Mouse (Mus musculus) G1E (cell line): ENCODE results near the gene Lmbr1l. TPM values are rescaled to one million over a fixed set of nuclear protein-coding genes. Genes with fewer than 3 reads are reported as not detected.

Experiments
- ATAC-seq: 2 replicates; pipeline ENCODE4 v1.8.0; 2016; ENCODE audit warnings: mild to moderate bottlenecking; ENCODE audit not compliant: insufficient number of reproducible peaks, poor library complexity, low FRiP score, severe bottlenecking; ENCODE audit errors: extremely low read depth
- DNase-seq: peaks from one replicate; pipeline ENCODE4 v3.0.0; 2012; ENCODE audit warnings: low spot score
- H3K27me3 ChIP-seq: 2 replicates; pipeline ENCODE4 v1.6.1; 2012; ENCODE audit warnings: mild to moderate bottlenecking, low read length, inconsistent platforms; ENCODE audit not compliant: insufficient read depth
- H3K36me3 ChIP-seq: replicated peaks from 2 replicates; pipeline ENCODE3; 2012; ENCODE audit warnings: mild to moderate bottlenecking, inconsistent platforms
- H3K4me1 ChIP-seq: 2 replicates; pipeline ENCODE4 v1.6.1; 2012; ENCODE audit warnings: low read depth, low read length, inconsistent platforms, mixed read lengths; ENCODE audit not compliant: insufficient read depth
- H3K4me3 ChIP-seq: 2 replicates; pipeline ENCODE4 v1.5.1; 2012; ENCODE audit warnings: low read depth, mild to moderate bottlenecking, inconsistent platforms, low read length, moderate library complexity, mixed read lengths
- H3K9me3 ChIP-seq: replicated peaks from 2 replicates; pipeline ENCODE4 v1.6.1; 2012; ENCODE audit warnings: inconsistent platforms
- CTCF ChIP-seq: IDR thresholded peaks from 2 replicates; pipeline ENCODE4 v1.5.1; 2012; ENCODE audit warnings: low read depth, low read length, inconsistent platforms, mixed read lengths
- GATA1 ChIP-seq: IDR thresholded peaks from 2 replicates; pipeline ENCODE4 v1.6.1; 2012; ENCODE audit warnings: borderline replicate concordance, low read length, inconsistent platforms, mixed read lengths
- GATA2 ChIP-seq: IDR thresholded peaks from 2 replicates; pipeline ENCODE4 v1.6.1; 2012; ENCODE audit warnings: low read depth, low read length, inconsistent platforms, borderline replicate concordance
- POLR2AphosphoS5 ChIP-seq: IDR thresholded peaks from 2 replicates; pipeline ENCODE4 v1.6.1; 2012; ENCODE audit warnings: low read depth, low read length, inconsistent platforms; ENCODE audit not compliant: insufficient replicate concordance
- TAL1 ChIP-seq: conservative IDR thresholded peaks from 2 replicates; pipeline ENCODE4 v1.6.1; 2012; ENCODE audit warnings: low read depth, low read length, inconsistent platforms, mixed read lengths
- polyA plus RNA-seq: library from polyadenylated mRNA; stranded (reverse); fragments of >175 nt; gene quantifications from 2 replicates; pipeline ENCODE4 v1.2.3, GENCODE M21; 2012
- total RNA-seq, 2 experiments: library from RNA; stranded (forward) in 1 of 2; stranded (reverse) in 1 of 2; fragments of 200-1000 nt in 1 of 2; fragments of >200 nt in 1 of 2; fragmentation: Nextera tagmentation in 1 of 2; gene quantifications; 2 replicates each; pipeline ENCODE4 v1.2.3; 2014 to 2017

Gene Lmbr1l
- total and polyA plus RNA-seq, 3 experiments = 4.5 to 17.1 (median 9.6) TPM

GRCm38 (mm10) chr15:98949607-98949892 lies 31.5 kb upstream of the Lmbr1l start:
- H3K27me3 ChIP-seq = peaks cover 10% of the 10 kb centered on the region; the same call in 1 of the 2 replicates
- no peak overlapping the region for H3K4me3 ChIP-seq
- H3K4me1 ChIP-seq = peaks cover 17% of the 10 kb centered on the region
- H3K36me3 ChIP-seq = no peaks in the 10 kb centered on the region
- no peak for DNase-seq
- ATAC-seq = no peak
- H3K9me3 ChIP-seq = no peaks in the 10 kb centered on the region
- TF ChIP-seq GATA2 (no peak), TAL1 (no peak), GATA1 (no peak), POLR2AphosphoS5 (no peak), CTCF (no peak)

GRCm38 (mm10) chr15:98948857-98949606 lies 31.0 kb upstream of the Lmbr1l start:
- no peak for DNase-seq
- H3K9me3 ChIP-seq = no peaks in the 10 kb centered on the region
- no peak overlapping the region for H3K4me3 ChIP-seq
- H3K27me3 ChIP-seq = peaks cover 10% of the 10 kb centered on the region; the same call in 1 of the 2 replicates
- H3K36me3 ChIP-seq = no peaks in the 10 kb centered on the region
- peaks cover 17% of the 10 kb centered on the region for H3K4me1 ChIP-seq
- no peak for ATAC-seq
- TF ChIP-seq TAL1 = no peak
- no peak for TF ChIP-seq POLR2AphosphoS5

- H3K9me3 ChIP-seq = no peaks in the 10 kb centered on the region
- DNase-seq (no peak), ATAC-seq (no peak)
- H3K4me3 ChIP-seq = no peak overlapping the region
- H3K27me3 ChIP-seq = peaks cover 6% of the 10 kb centered on the region; the same call in 1 of the 2 replicates
- TF ChIP-seq POLR2AphosphoS5 = no peak
- no peak for TF ChIP-seq CTCF
- TF ChIP-seq TAL1 = no peak
- TF ChIP-seq GATA1 = no peak
- TF ChIP-seq GATA2 = no peak
- H3K36me3 ChIP-seq = no peaks in the 10 kb centered on the region
- H3K4me1 ChIP-seq = peaks cover 12% of the 10 kb centered on the region
Observed at GRCm38 (mm10) chr15:98948382-98948781, 30.4 kb upstream of the Lmbr1l start.

GRCm38 (mm10) chr15:98947884-98948283 lies 29.9 kb upstream of the Lmbr1l start:
- ATAC-seq = no peak
- H3K4me3 ChIP-seq = no peak overlapping the region
- peaks cover 3% of the 10 kb centered on the region; the same call in 1 of the 2 replicates for H3K27me3 ChIP-seq
- no peaks in the 10 kb centered on the region for H3K9me3 ChIP-seq
- TF ChIP-seq POLR2AphosphoS5 (no peak), GATA2 (no peak), CTCF (no peak), GATA1 (no peak), TAL1 (no peak)
- H3K4me1 ChIP-seq = peaks cover 7% of the 10 kb centered on the region
- no peak for DNase-seq
- no peaks in the 10 kb centered on the region for H3K36me3 ChIP-seq

GRCm38 (mm10) chr15:98943133-98943532 lies 25.1 kb upstream of the Lmbr1l start:
- peaks cover 5% of the 10 kb centered on the region for H3K36me3 ChIP-seq
- H3K27me3 ChIP-seq = no peaks in the 10 kb centered on the region
- TF ChIP-seq CTCF (no peak), GATA2 (no peak), GATA1 (no peak), TAL1 (no peak), POLR2AphosphoS5 (no peak)
- no peak for DNase-seq
- H3K4me1 ChIP-seq = peaks cover 12% of the 10 kb centered on the region
- H3K9me3 ChIP-seq = no peaks in the 10 kb centered on the region
- no peak overlapping the region for H3K4me3 ChIP-seq
- no peak for ATAC-seq

- ATAC-seq = no peak
- TF ChIP-seq GATA1 = no peak
- no peak for TF ChIP-seq CTCF
- TF ChIP-seq GATA2 = no peak
- no peak for TF ChIP-seq TAL1
- no peak for TF ChIP-seq POLR2AphosphoS5
- H3K4me1 ChIP-seq = peaks cover 16% of the 10 kb centered on the region
- H3K36me3 ChIP-seq = peaks cover 8% of the 10 kb centered on the region
- no peaks in the 10 kb centered on the region for H3K27me3 ChIP-seq
- no peaks in the 10 kb centered on the region for H3K9me3 ChIP-seq
- DNase-seq = no peak
- H3K4me3 ChIP-seq = no peak overlapping the region
Observed at GRCm38 (mm10) chr15:98942081-98942480, 24.1 kb upstream of the Lmbr1l start.
